Mouse (Mus musculus) olfactory bulb, adult 2 months (tissue): ENCODE data around the gene Desi2.

Experiments
- CTCF ChIP-seq: fragments of 200-500 bp; IDR thresholded peaks from 2 replicates; pipeline ENCODE4 v1.5.1; 2012; ENCODE audit warnings: low read depth, mild to moderate bottlenecking, low read length, moderate library complexity; ENCODE audit not compliant: insufficient read depth
- POLR2A ChIP-seq: fragments of 200-500 bp; IDR thresholded peaks from 2 replicates; pipeline ENCODE4 v1.6.1; 2012; ENCODE audit warnings: mild to moderate bottlenecking, low read depth, low read length, moderate library complexity; ENCODE audit not compliant: insufficient read depth

- no peak for TF ChIP-seq CTCF
- TF ChIP-seq POLR2A: no peak
Measured at GRCm38 (mm10) chr1:178283946-178284720, 96.9 kb downstream of the Desi2 start.
